Mouse (Mus musculus) embryonic facial prominence, embryonic 15.5 days (tissue): Measurements from ENCODE around the gene Tlnrd1. TPM values are rescaled to one million over a fixed set of nuclear protein-coding genes. Genes with fewer than 3 reads are reported as not detected.

Experiments used
- ATAC-seq: fragments of 200-750 bp; cut with Nextera tagmentation; 2 replicates; pipeline ENCODE4 v1.8.0; 2017; ENCODE audit warnings: low read depth, moderate TSS enrichment; ENCODE audit not compliant: insufficient number of reproducible peaks, low FRiP score, low TSS enrichment
- H3K27ac ChIP-seq: fragments of 300-500 bp; sonication (generic); replicated peaks from 2 replicates; pipeline ENCODE4 v1.5.1; 2015; ENCODE audit warnings: mild to moderate bottlenecking, inconsistent platforms
- H3K27me3 ChIP-seq: fragments of 300-500 bp; sonication (generic); 2 replicates; pipeline ENCODE4 v1.6.1; 2015; ENCODE audit warnings: inconsistent platforms
- H3K36me3 ChIP-seq: fragments of 300-500 bp; sonication (generic); 2 replicates; pipeline ENCODE4 v1.6.1; 2015; ENCODE audit warnings: mild to moderate bottlenecking, inconsistent platforms
- H3K4me1 ChIP-seq: fragments of 300-500 bp; sonication (generic); 2 replicates; pipeline ENCODE4 v1.6.1; 2015; ENCODE audit warnings: inconsistent platforms
- H3K4me2 ChIP-seq: fragments of 300-500 bp; sonication (generic); replicated peaks from 2 replicates; pipeline ENCODE4 v1.6.1; 2015; ENCODE audit warnings: mild to moderate bottlenecking, inconsistent platforms
- H3K4me3 ChIP-seq: fragments of 300-500 bp; sonication (generic); replicated peaks from 2 replicates; pipeline ENCODE4 v1.5.1; 2015; ENCODE audit warnings: mild to moderate bottlenecking, inconsistent platforms
- H3K9ac ChIP-seq: fragments of 300-500 bp; sonication (generic); 2 replicates; pipeline ENCODE4 v1.6.1; 2015; ENCODE audit warnings: inconsistent platforms
- H3K9me3 ChIP-seq: fragments of 300-500 bp; sonication (generic); replicated peaks from 2 replicates; pipeline ENCODE4 v1.6.1; 2016; ENCODE audit warnings: inconsistent platforms
- WGBS: fragments of 180-500 bp; shearing (Covaris S2); methylation state at CpG from one replicate; pipeline ENCODE4 v1.1.7; 2015; 5-methylcytosine and 5-hydroxymethylcytosine counted together
- polyA plus RNA-seq: library from polyadenylated mRNA; unstranded; fragments of >200 nt; fragmentation: Nextera tagmentation; extraction: Ambion mirVana; gene quantifications from 2 replicates; pipeline ENCODE4 v1.2.1, GENCODE M21; 2015

Gene Tlnrd1
- polyA plus RNA-seq, 1 experiment from 2014 or later, result 12.5 TPM

- ATAC-seq, result no peak
- Histone ChIP-seq H3K4me1 (0 out of 2 replicates have a peak, but pooled peaks cover 5% of the 10 kb centered on the region), H3K4me2 (no peak overlapping the region), H3K27me3 (no peaks in the 10 kb centered on the region), H3K4me3 (no peak overlapping the region), H3K36me3 (no peaks in the 10 kb centered on the region), H3K9ac (no peak overlapping the region), H3K9me3 (no peaks in the 10 kb centered on the region), H3K27ac (no peak overlapping the region)
- 86% methylated on average over 2 of the region's 2 CpGs for WGBS
Observed at GRCm38 (mm10) chr7:83857208-83857488, 27.0 kb downstream of the Tlnrd1 start.

- Histone ChIP-seq H3K36me3 (no peaks in the 10 kb centered on the region), H3K27me3 (no peaks in the 10 kb centered on the region), H3K4me1 (0 out of 2 replicates have a peak, but pooled peaks cover 5% of the 10 kb centered on the region), H3K27ac (no peak overlapping the region), H3K4me2 (no peak overlapping the region), H3K9me3 (no peaks in the 10 kb centered on the region), H3K9ac (no peak overlapping the region), H3K4me3 (no peak overlapping the region)
- WGBS, result 59% methylated on average over 9 of the region's 9 CpGs
- ATAC-seq, result no peak
Observed at GRCm38 (mm10) chr7:83856353-83857207, 27.5 kb downstream of the Tlnrd1 start.

GRCm38 (mm10) chr7:83855203-83855602 lies 28.9 kb downstream of the Tlnrd1 start:
- WGBS, result 78% methylated on average over 1 of the region's 1 CpGs
- Histone ChIP-seq H3K27me3 (no peaks in the 10 kb centered on the region), H3K27ac (no peak overlapping the region), H3K9me3 (no peaks in the 10 kb centered on the region), H3K9ac (no peak overlapping the region), H3K4me1 (0 out of 2 replicates have a peak, but pooled peaks cover 5% of the 10 kb centered on the region), H3K36me3 (no peaks in the 10 kb centered on the region), H3K4me3 (no peak overlapping the region), H3K4me2 (no peak overlapping the region)
- no peak for ATAC-seq

GRCm38 (mm10) chr7:83852381-83853380 lies 31.4 kb downstream of the Tlnrd1 start:
- H3K4me3 ChIP-seq, result no peak overlapping the region
- H3K27ac ChIP-seq, result no peak overlapping the region
- no peak for ATAC-seq
- no peaks in the 10 kb centered on the region for H3K4me1 ChIP-seq
- H3K9ac ChIP-seq, result no peak overlapping the region
- WGBS, result 45% methylated on average over 5 of the region's 5 CpGs
- H3K9me3 ChIP-seq, result no peaks in the 10 kb centered on the region
- H3K4me2 ChIP-seq, result no peak overlapping the region
- H3K36me3 ChIP-seq, result no peaks in the 10 kb centered on the region
- H3K27me3 ChIP-seq, result no peaks in the 10 kb centered on the region

- Histone ChIP-seq H3K4me2 (no peak overlapping the region), H3K27ac (no peak overlapping the region), H3K9ac (no peak overlapping the region), H3K4me1 (0 out of 2 replicates have a peak, but pooled peaks cover 4% of the 10 kb centered on the region), H3K27me3 (no peaks in the 10 kb centered on the region), H3K36me3 (no peaks in the 10 kb centered on the region), H3K4me3 (no peak overlapping the region), H3K9me3 (no peaks in the 10 kb centered on the region)
- ATAC-seq, result no peak
- WGBS, result 38% methylated on average over 5 of the region's 5 CpGs
Observed at GRCm38 (mm10) chr7:83851569-83852380, 32.3 kb downstream of the Tlnrd1 start.

GRCm38 (mm10) chr7:83847187-83848075 lies 36.7 kb downstream of the Tlnrd1 start:
- Histone ChIP-seq H3K27ac (0 out of 2 replicates have a peak overlapping the region, but pooled peaks have one; percentile 6), H3K4me2 (no peak overlapping the region), H3K36me3 (no peaks in the 10 kb centered on the region), H3K9ac (no peak overlapping the region), H3K27me3 (no peaks in the 10 kb centered on the region), H3K4me3 (no peak overlapping the region), H3K4me1 (0 out of 2 replicates have a peak, but pooled peaks cover 7% of the 10 kb centered on the region), H3K9me3 (no peaks in the 10 kb centered on the region)
- no peak for ATAC-seq
- 39% methylated on average over 5 of the region's 5 CpGs for WGBS

- Histone ChIP-seq H3K4me2 (no peak overlapping the region), H3K4me3 (no peak overlapping the region), H3K27ac (0 out of 2 replicates have a peak overlapping the region, but pooled peaks have one; percentile 4), H3K4me1 (0 out of 2 replicates have a peak, but pooled peaks cover 7% of the 10 kb centered on the region), H3K27me3 (no peaks in the 10 kb centered on the region), H3K36me3 (no peaks in the 10 kb centered on the region), H3K9me3 (no peaks in the 10 kb centered on the region), H3K9ac (no peak overlapping the region)
- WGBS, result 45% methylated on average over 3 of the region's 3 CpGs
- no peak for ATAC-seq
Observed at GRCm38 (mm10) chr7:83844807-83845206, 39.3 kb downstream of the Tlnrd1 start.

- Histone ChIP-seq H3K4me1 (0 out of 2 replicates have a peak, but pooled peaks cover 7% of the 10 kb centered on the region), H3K36me3 (no peaks in the 10 kb centered on the region), H3K4me2 (no peak overlapping the region), H3K27ac (no peak overlapping the region), H3K9ac (no peak overlapping the region), H3K9me3 (no peaks in the 10 kb centered on the region), H3K27me3 (no peaks in the 10 kb centered on the region), H3K4me3 (no peak overlapping the region)
- ATAC-seq, result no peak
- 57% methylated on average over 6 of the region's 6 CpGs for WGBS
Observed at GRCm38 (mm10) chr7:83842486-83843259, 41.4 kb downstream of the Tlnrd1 start.

- Histone ChIP-seq H3K27ac (no peak overlapping the region), H3K9me3 (no peaks in the 10 kb centered on the region), H3K9ac (no peak overlapping the region), H3K4me3 (no peak overlapping the region), H3K36me3 (no peaks in the 10 kb centered on the region), H3K4me2 (no peak overlapping the region), H3K27me3 (no peaks in the 10 kb centered on the region), H3K4me1 (0 out of 2 replicates have a peak, but pooled peaks cover 2% of the 10 kb centered on the region)
- 79% methylated on average over 2 of the region's 2 CpGs for WGBS
- no peak for ATAC-seq
Observed at GRCm38 (mm10) chr7:83840076-83840475, 44.0 kb downstream of the Tlnrd1 start.
